Mouse (Mus musculus): ENCODE measurements around the gene Olfr1461.

Olfr1461 gene

DNA sequence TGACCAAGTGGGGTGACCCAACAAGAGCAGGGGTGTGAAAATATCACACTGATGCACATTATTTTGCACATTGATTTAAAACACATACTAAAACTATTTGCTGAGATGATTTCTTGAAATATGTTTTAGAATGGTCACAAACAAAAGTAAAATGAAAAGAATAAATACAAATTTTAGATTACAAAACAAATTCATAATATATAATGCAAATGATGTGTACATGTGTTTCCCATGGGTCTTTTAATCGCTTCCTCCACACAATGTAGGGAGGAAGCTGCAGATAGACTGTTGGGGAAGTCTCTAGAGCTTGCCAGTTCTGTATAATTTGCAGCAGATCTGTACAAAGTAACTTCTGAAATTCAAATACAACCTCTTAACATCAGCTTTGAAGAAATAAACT is at the start of gene Olfr1461:
Gene Olfr1461 (plus strand): TSS at position 301 of the 400 bp plus-strand sequence.
- DNase-seq (ENCODE audit: low read depth, low spot score) = no peak

DNA sequence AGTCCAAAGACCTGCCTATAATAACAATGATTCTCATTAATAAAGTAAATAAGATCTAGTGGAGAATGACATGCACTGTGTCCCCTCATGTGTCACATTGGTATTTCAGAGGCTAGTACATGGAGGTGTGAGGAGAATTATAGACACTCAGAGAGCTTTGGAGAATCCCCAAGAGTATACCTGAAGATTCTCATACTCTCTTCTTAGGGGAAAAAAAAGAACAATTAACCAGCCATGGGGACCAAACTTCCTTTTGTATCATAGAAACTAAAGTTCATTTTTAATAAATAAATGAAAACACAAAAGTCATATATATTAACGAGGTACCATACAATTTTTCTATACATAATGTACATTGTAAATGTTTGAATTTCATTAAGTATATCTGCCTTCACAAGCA is 13.4 kb upstream of the Olfr1461 start, which contains the start of gene Olfr1459:
Gene Olfr1459 (minus strand): TSS at position 101 of the 400 bp plus-strand sequence.
- DNase-seq (ENCODE audit: low read depth, low spot score) = no peak

DNA sequence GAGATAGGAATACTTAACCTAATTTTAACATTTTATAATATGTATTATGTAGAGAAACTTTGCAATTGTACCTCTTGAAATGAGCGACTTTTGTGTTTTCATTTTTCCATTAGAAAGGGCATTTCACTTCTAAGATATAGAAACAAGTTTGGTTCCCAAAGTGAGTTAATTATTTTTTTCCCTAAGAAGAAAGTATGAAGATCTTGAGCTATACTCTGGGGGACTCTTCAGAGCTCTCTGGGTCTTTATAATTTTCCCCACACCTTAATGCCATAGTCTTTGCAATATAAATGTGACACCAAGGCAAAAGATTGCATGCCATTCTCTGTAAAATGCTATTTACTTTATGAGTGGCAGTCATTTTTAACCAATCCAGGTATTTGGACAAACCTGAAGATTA is 22.6 kb downstream of the Olfr1461 start, which contains the start of gene Olfr1462:
Gene Olfr1462 (plus strand): TSS at position 301 of the 400 bp plus-strand sequence.
- DNase-seq (ENCODE audit: low read depth, low spot score) = no peak
